ENCODE assay signal across 8 mouse cellular contexts in genomic region chr1:92911721-92912138, GRCm38 (mm10). TPM values are rescaled to one million over a fixed set of nuclear protein-coding genes. Genes with fewer than 3 reads are reported as not detected.
DNase-seq lines count a peak whose midpoint lies in the region; ATAC-seq and TF ChIP-seq lines count a peak whose summit lies in the region.

No protein-coding gene starts in this region.

- DNase-seq in gastrocnemius, adult 2 months, result no peak
- no peak for DNase-seq in gastrocnemius, postnatal 10 days
- peak; percentile 40 to 49 for DNase-seq in urinary bladder, adult 18-20 months (ENCODE audit: low spot score in 2 of 2)
- no peak for DNase-seq in urinary bladder, adult 2 months (ENCODE audit: low spot score)
- DNase-seq in right cerebral cortex, adult 2 months (ENCODE audit: low spot score in 2 of 2), result no peak
- no peak for DNase-seq in c-Kit-positive CD71-positive TER-119-positive erythroid progenitor cells, embryonic 14.5 days (ENCODE audit: low spot score)

- H3K27me3 ChIP-seq in limb, embryonic 12.5 days, result no peaks in the 10 kb centered on the region

- peak overlapping the region; percentile 93 for H3K4me2 ChIP-seq in limb, embryonic 12.5 days

- H3K27ac ChIP-seq in gastrocnemius, adult 2 months, result peak overlapping the region; percentile 93
- peak overlapping the region; percentile 23; the same call in 1 of the 2 replicates for H3K27ac ChIP-seq in limb, embryonic 12.5 days
- H3K27ac ChIP-seq in olfactory bulb, adult 2 months (ENCODE audit: insufficient read depth, low read depth, low read length), result peak overlapping the region; percentile 17

- WGBS in limb, embryonic 12.5 days, result 44% methylated on average over 8 of the region's 8 CpGs
- WGBS in olfactory bulb, adult 2 months, result 20% methylated on average over 8 of the region's 8 CpGs

- H3K9ac ChIP-seq in limb, embryonic 12.5 days (replicated peaks), result peak overlapping the region; percentile 88

- H3K36me3 ChIP-seq in limb, embryonic 12.5 days, result peaks cover 29% of the 10 kb centered on the region

- no peak for TF ChIP-seq POLR2A in olfactory bulb, adult 2 months (IDR thresholded peaks at IDR 0.05; ENCODE audit: insufficient read depth, low read depth, low read length)

- peak overlapping the region; percentile 96 for H3K4me3 ChIP-seq in gastrocnemius, adult 2 months
- peak overlapping the region; percentile 86 for H3K4me3 ChIP-seq in limb, embryonic 12.5 days (replicated peaks)
- peak overlapping the region; percentile 76 for H3K4me3 ChIP-seq in olfactory bulb, adult 2 months (ENCODE audit: insufficient read depth, low read depth, low read length)

- TF ChIP-seq CTCF in gastrocnemius, adult 2 months (IDR thresholded peaks at IDR 0.05), result no peak
- no peak for TF ChIP-seq CTCF in olfactory bulb, adult 2 months (IDR thresholded peaks at IDR 0.05; ENCODE audit: insufficient read depth, low read depth, low read length)

- intact Hi-C loops in gastrocnemius, adult 2 months (cut with DNase I), result loop anchor here (2.0 kb wide), 1 partner anchor 23 kb away; the partner anchor contains the start of gene Capn10

- no peak for ATAC-seq in limb, embryonic 12.5 days (ENCODE audit: insufficient number of reproducible peaks, insufficient read depth, low FRiP score, low TSS enrichment, low read depth)

- peaks cover 37% of the 10 kb centered on the region for H3K4me1 ChIP-seq in limb, embryonic 12.5 days (replicated peaks)
- peaks cover 27% of the 10 kb centered on the region for H3K4me1 ChIP-seq in olfactory bulb, adult 2 months (ENCODE audit: control insufficient read depth, insufficient read depth, low read length)

- no peaks in the 10 kb centered on the region for H3K9me3 ChIP-seq in limb, embryonic 12.5 days

RNA-seq across cellular contexts. Expression of gene Rnpepl1, which starts 1.1 kb away (rescaled TPM):
- total RNA-seq in gastrocnemius, adult 2 months (2021), result 10 to 100 TPM; 69.9 to 74.9 TPM
- total RNA-seq in gastrocnemius, postnatal 10 days (2021), result 10 to 100 TPM; 61.4 to 62.3 TPM
- polyA plus RNA-seq in urinary bladder, adult 2 months (2012; rRNA removed), result 37.4 and 59.3 TPM in 2 replicates
- polyA plus RNA-seq in limb, embryonic 12.5 days (2016; fragmentation: Nextera tagmentation; extraction: Ambion mirVana), result 37.9 and 38.1 TPM in 2 replicates
- not detected in 2 replicates for polyA plus RNA-seq in olfactory bulb, adult 2 months (2012; ENCODE audit: insufficient read depth, insufficient read length, low replicate concordance, missing spikeins)

RNA-seq across cellular contexts. Expression of gene Dusp28, which starts 4.9 kb away (rescaled TPM):
- total RNA-seq in gastrocnemius, adult 2 months (2021), result 10 to 100 TPM; 21.8 to 24.9 TPM
- total RNA-seq in gastrocnemius, postnatal 10 days (2021), result 10 to 100 TPM; 21.6 to 25.5 TPM
- polyA plus RNA-seq in urinary bladder, adult 2 months (2012; rRNA removed), result 14.1 and 15.2 TPM in 2 replicates
- 9.6 and 10.8 TPM in 2 replicates for polyA plus RNA-seq in limb, embryonic 12.5 days (2016; fragmentation: Nextera tagmentation; extraction: Ambion mirVana)
- not detected in 2 replicates for polyA plus RNA-seq in olfactory bulb, adult 2 months (2012; ENCODE audit: insufficient read depth, insufficient read length, low replicate concordance, missing spikeins)

RNA-seq across cellular contexts. Expression of gene Ankmy1, which starts 9.0 kb away (rescaled TPM):
- under 1 TPM in 1 of 2 experiments, not detected in 1; 0.06 TPM for total RNA-seq in gastrocnemius, adult 2 months (2021)
- under 1 TPM; 0.27 to 0.28 TPM for total RNA-seq in gastrocnemius, postnatal 10 days (2021)
- 0.36 and 0.71 TPM in 2 replicates for polyA plus RNA-seq in urinary bladder, adult 2 months (2012; rRNA removed)
- polyA plus RNA-seq in limb, embryonic 12.5 days (2016; fragmentation: Nextera tagmentation; extraction: Ambion mirVana), result 0.40 and 0.55 TPM in 2 replicates
- not detected in 2 replicates for polyA plus RNA-seq in olfactory bulb, adult 2 months (2012; ENCODE audit: insufficient read depth, insufficient read length, low replicate concordance, missing spikeins)

RNA-seq across cellular contexts. Expression of gene Capn10, which starts 22.4 kb away (rescaled TPM):
- 1 to 10 TPM; 4.8 to 5.5 TPM for total RNA-seq in gastrocnemius, adult 2 months (2021)
- total RNA-seq in gastrocnemius, postnatal 10 days (2021), result 1 to 10 TPM; 5.5 to 7.9 TPM
- 16.0 and 20.4 TPM in 2 replicates for polyA plus RNA-seq in urinary bladder, adult 2 months (2012; rRNA removed)
- polyA plus RNA-seq in limb, embryonic 12.5 days (2016; fragmentation: Nextera tagmentation; extraction: Ambion mirVana), result 39.6 and 40.2 TPM in 2 replicates
- polyA plus RNA-seq in olfactory bulb, adult 2 months (2012; ENCODE audit: insufficient read depth, insufficient read length, low replicate concordance, missing spikeins), result not detected in 2 replicates

RNA-seq across cellular contexts. Expression of gene Gpr35, which starts 38.9 kb away (rescaled TPM):
- under 1 TPM; 0.25 to 0.61 TPM for total RNA-seq in gastrocnemius, adult 2 months (2021)
- under 1 TPM; 0.12 to 0.56 TPM for total RNA-seq in gastrocnemius, postnatal 10 days (2021)
- polyA plus RNA-seq in urinary bladder, adult 2 months (2012; rRNA removed), result 0.78 and 1.3 TPM in 2 replicates
- polyA plus RNA-seq in limb, embryonic 12.5 days (2016; fragmentation: Nextera tagmentation; extraction: Ambion mirVana), result 0.08 and 0.20 TPM in 2 replicates
- not detected in 2 replicates for polyA plus RNA-seq in olfactory bulb, adult 2 months (2012; ENCODE audit: insufficient read depth, insufficient read length, low replicate concordance, missing spikeins)

Comparison
In these comparisons a context has a peak if more than half of its experiments do, and no peak if none do; other contexts are left out.
1. DNase-seq: peak in urinary bladder, adult 18-20 months (2 of 2); none in gastrocnemius, adult 2 months (single experiment), gastrocnemius, postnatal 10 days (single experiment), urinary bladder, adult 2 months (single experiment), right cerebral cortex, adult 2 months (0 of 2) and c-Kit-positive CD71-positive TER-119-positive erythroid progenitor cells, embryonic 14.5 days (single experiment).
2. H3K27ac ChIP-seq: peak in every context shown above with its lines; median percentile 93 in gastrocnemius, adult 2 months; 23 in limb, embryonic 12.5 days; 17 in olfactory bulb, adult 2 months.
3. RNA of gene Rnpepl1, which starts 1.1 kb away (polyA plus RNA-seq): 37.9 to 38.1 TPM in limb, embryonic 12.5 days and 37.4 to 59.3 TPM in urinary bladder, adult 2 months; not detected in olfactory bulb, adult 2 months; every median in the first group is over 10 times any median in the second.
4. Peak in every context shown above with its lines, with median percentiles within 50 percentile points of each other: H3K4me3 ChIP-seq.